Mouse (Mus musculus) ovary, postnatal 14 days (tissue): Measurements from ENCODE around the gene Ptpre.
"Not testable (repeated sequence)": the region's sequence is repeated elsewhere in the genome, so short reads cannot be mapped to it uniquely, and the experiment has no call there.

ENCODE experiments used
- DNase-seq: peaks from one replicate; pipeline ENCODE4 v3.0.0; 2022; ENCODE audit warnings: low spot score

The Ptpre gene

GRCm38 (mm10) chr7:135646976-135647375 lies 109.7 kb downstream of the Ptpre start:
- DNase-seq = no peak

GRCm38 (mm10) chr7:135648821-135649220 lies 111.5 kb downstream of the Ptpre start:
- DNase-seq = no peak

- DNase-seq = no peak
These were observed 112.0 kb downstream of the Ptpre start for GRCm38 (mm10) chr7:135649306-135649705.

- DNase-seq = no peak
These were observed 112.8 kb downstream of the Ptpre start for GRCm38 (mm10) chr7:135650061-135650460.

- DNase-seq = no peak
These were observed 114.7 kb downstream of the Ptpre start for GRCm38 (mm10) chr7:135651831-135652511.

GRCm38 (mm10) chr7:135652781-135653180 lies 115.5 kb downstream of the Ptpre start:
- no peak for DNase-seq

GRCm38 (mm10) chr7:135653601-135654000 lies 116.3 kb downstream of the Ptpre start:
- no peak for DNase-seq

GRCm38 (mm10) chr7:135654288-135654687 lies 117.0 kb downstream of the Ptpre start:
- no peak for DNase-seq

- DNase-seq = no peak
These were observed 117.8 kb downstream of the Ptpre start for GRCm38 (mm10) chr7:135655113-135655512.

GRCm38 (mm10) chr7:135658150-135658549 lies 120.9 kb downstream of the Ptpre start:
- DNase-seq = no peak

GRCm38 (mm10) chr7:135659314-135659935 lies 122.1 kb downstream of the Ptpre start:
- no peak for DNase-seq

- no peak for DNase-seq
These were observed 123.0 kb downstream of the Ptpre start for GRCm38 (mm10) chr7:135660314-135660713.

GRCm38 (mm10) chr7:135664211-135664610 lies 126.9 kb downstream of the Ptpre start:
- no peak for DNase-seq

- DNase-seq = no peak
These were observed 129.0 kb downstream of the Ptpre start for GRCm38 (mm10) chr7:135666314-135666713.

- peak; percentile 58 for DNase-seq
These were observed 131.8 kb downstream of the Ptpre start for GRCm38 (mm10) chr7:135668852-135669739.

GRCm38 (mm10) chr7:135673576-135673975 lies 136.3 kb downstream of the Ptpre start:
- DNase-seq = no peak

- DNase-seq = no peak
These were observed 139.4 kb downstream of the Ptpre start for GRCm38 (mm10) chr7:135676722-135677121.

GRCm38 (mm10) chr7:135680334-135680733 lies 143.1 kb downstream of the Ptpre start:
- DNase-seq = peak; percentile 31

- DNase-seq = not testable (repeated sequence)
These were observed 146.8 kb downstream of the Ptpre start for GRCm38 (mm10) chr7:135684098-135684497.

GRCm38 (mm10) chr7:135684938-135685337 lies 147.7 kb downstream of the Ptpre start:
- no peak for DNase-seq

GRCm38 (mm10) chr7:135689396-135689795 lies 152.1 kb downstream of the Ptpre start:
- DNase-seq = no peak

GRCm38 (mm10) chr7:135691941-135692340 lies 154.7 kb downstream of the Ptpre start:
- no peak for DNase-seq

GRCm38 (mm10) chr7:135694130-135694529 lies 156.8 kb downstream of the Ptpre start:
- DNase-seq = no peak
